Mouse (Mus musculus) midbrain, embryonic 13.5 days (tissue): ENCODE results near the gene Fgf11. TPM values are rescaled to one million over a fixed set of nuclear protein-coding genes. Genes with fewer than 3 reads are reported as not detected.

ENCODE experiments used
- ATAC-seq: fragments of 200-750 bp; cut with Nextera tagmentation; 2 replicates; pipeline ENCODE4 v1.8.0; 2017; ENCODE audit warnings: mild to moderate bottlenecking, moderate TSS enrichment, moderate library complexity
- H3K27ac ChIP-seq: fragments of 300-500 bp; sonication (generic); 2 replicates; pipeline ENCODE4 v1.5.1; 2015; ENCODE audit warnings: inconsistent platforms, mild to moderate bottlenecking, moderate library complexity
- H3K27me3 ChIP-seq: fragments of 300-500 bp; sonication (generic); 2 replicates; pipeline ENCODE4 v1.6.1; 2015; ENCODE audit warnings: mild to moderate bottlenecking, inconsistent platforms
- H3K36me3 ChIP-seq: fragments of 300-500 bp; sonication (generic); 2 replicates; pipeline ENCODE4 v1.6.1; 2015; ENCODE audit warnings: mild to moderate bottlenecking, inconsistent platforms
- H3K4me1 ChIP-seq: fragments of 300-500 bp; sonication (generic); replicated peaks from 2 replicates; pipeline ENCODE4 v1.6.1; 2015; ENCODE audit warnings: inconsistent platforms
- H3K4me2 ChIP-seq: fragments of 300-500 bp; sonication (generic); replicated peaks from 2 replicates; pipeline ENCODE4 v1.6.1; 2015; ENCODE audit warnings: moderate library complexity, mild to moderate bottlenecking, inconsistent platforms
- H3K4me3 ChIP-seq: fragments of 300-500 bp; sonication (generic); replicated peaks from 2 replicates; pipeline ENCODE4 v1.5.1; 2015; ENCODE audit warnings: mild to moderate bottlenecking, inconsistent platforms
- H3K9ac ChIP-seq: fragments of 300-500 bp; sonication (generic); replicated peaks from 2 replicates; pipeline ENCODE4 v1.6.1; 2015; ENCODE audit warnings: mild to moderate bottlenecking, inconsistent platforms
- H3K9me3 ChIP-seq: fragments of 300-500 bp; sonication (generic); 2 replicates; pipeline ENCODE4 v1.6.1; 2016; ENCODE audit warnings: mild to moderate bottlenecking, inconsistent platforms
- whole genome bisulfite sequencing: fragments of 180-500 bp; shearing (Covaris S2); methylation state at CpG from one replicate; pipeline ENCODE4 v1.1.7; 2015; 5-methylcytosine and 5-hydroxymethylcytosine counted together
- polyA plus RNA-seq: library from polyadenylated mRNA; unstranded; fragments of >200 nt; fragmentation: Nextera tagmentation; extraction: Ambion mirVana; gene quantifications from 2 replicates; pipeline ENCODE4 v1.2.1, GENCODE M21; 2015

The Fgf11 gene
- polyA plus RNA-seq, 1 experiment from 2014 or later, result 4.4 TPM

GRCm38 (mm10) chr11:69810280-69810679, 8.6 kb upstream of the Fgf11 start:
- Histone ChIP-seq H3K27ac (no peak overlapping the region), H3K9me3 (no peaks in the 10 kb centered on the region), H3K36me3 (no peaks in the 10 kb centered on the region), H3K4me3 (no peak overlapping the region), H3K9ac (no peak overlapping the region), H3K4me1 (0 out of 2 replicates have a peak, but pooled peaks cover 5% of the 10 kb centered on the region), H3K4me2 (no peak overlapping the region), H3K27me3 (peaks cover 17% of the 10 kb centered on the region)
- no peak for ATAC-seq

GRCm38 (mm10) chr11:69807641-69808040, 6.0 kb upstream of the Fgf11 start:
- H3K9ac ChIP-seq, result no peak overlapping the region
- H3K9me3 ChIP-seq, result no peaks in the 10 kb centered on the region
- no peak for ATAC-seq
- WGBS, result 85% methylated on average over 2 of the region's 2 CpGs
- H3K4me3 ChIP-seq, result no peak overlapping the region
- peaks cover 32% of the 10 kb centered on the region for H3K27me3 ChIP-seq
- H3K4me2 ChIP-seq, result no peak overlapping the region
- H3K4me1 ChIP-seq, result peaks cover 31% of the 10 kb centered on the region
- no peak overlapping the region for H3K27ac ChIP-seq
- H3K36me3 ChIP-seq, result no peaks in the 10 kb centered on the region

GRCm38 (mm10) chr11:69806378-69806777, 4.7 kb upstream of the Fgf11 start:
- no peak for ATAC-seq
- Histone ChIP-seq H3K9ac (no peak overlapping the region), H3K4me3 (no peak overlapping the region), H3K27me3 (peaks cover 42% of the 10 kb centered on the region), H3K4me1 (peaks cover 44% of the 10 kb centered on the region), H3K36me3 (no peaks in the 10 kb centered on the region), H3K9me3 (no peaks in the 10 kb centered on the region), H3K27ac (no peak overlapping the region), H3K4me2 (no peak overlapping the region)
- WGBS, result 80% methylated on average over 4 of the region's 4 CpGs

- Histone ChIP-seq H3K36me3 (no peaks in the 10 kb centered on the region), H3K4me1 (peaks cover 49% of the 10 kb centered on the region), H3K27me3 (peaks cover 44% of the 10 kb centered on the region), H3K27ac (no peak within 1 kb of the TSS), H3K9me3 (no peaks in the 10 kb centered on the region), H3K4me2 (peak within 1 kb of the TSS; percentile 97), H3K9ac (peak within 1 kb of the TSS; percentile 19; the same call in 1 of the 2 replicates), H3K4me3 (peak within 1 kb of the TSS; percentile 59; the same call in 1 of the 2 replicates)
- WGBS, result 6% methylated on average over 29 of the region's 29 CpGs
- no peak for ATAC-seq
These were observed 3.6 kb upstream of the Fgf11 start, which contains the start of gene Tmem102 for GRCm38 (mm10) chr11:69804972-69805909. Gene Tmem102, minus strand, starts transcription at chr11:69805624.

- Histone ChIP-seq H3K36me3 (no peaks in the 10 kb centered on the region), H3K4me2 (peak overlapping the region; percentile 97), H3K4me3 (peak overlapping the region; percentile 59; the same call in 1 of the 2 replicates), H3K27ac (no peak overlapping the region), H3K27me3 (peaks cover 44% of the 10 kb centered on the region), H3K9me3 (no peaks in the 10 kb centered on the region), H3K9ac (peak overlapping the region; percentile 19; the same call in 1 of the 2 replicates), H3K4me1 (peaks cover 56% of the 10 kb centered on the region)
- ATAC-seq, result no peak
- WGBS, result 6% methylated on average over 12 of the region's 12 CpGs
These were observed 2.9 kb upstream of the Fgf11 start for GRCm38 (mm10) chr11:69804652-69804940.

- Histone ChIP-seq H3K9ac (peak overlapping the region; percentile 81), H3K4me1 (peaks cover 61% of the 10 kb centered on the region), H3K9me3 (no peaks in the 10 kb centered on the region), H3K4me3 (peak overlapping the region; percentile 59), H3K36me3 (no peaks in the 10 kb centered on the region), H3K27me3 (peaks cover 44% of the 10 kb centered on the region), H3K27ac (peak overlapping the region; percentile 64), H3K4me2 (peak overlapping the region; percentile 97)
- peak; percentile 40 for ATAC-seq
- WGBS, result 1% methylated on average over 60 of the region's 60 CpGs
These were observed 2.4 kb upstream of the Fgf11 start for GRCm38 (mm10) chr11:69803786-69804651.

- Histone ChIP-seq H3K9me3 (no peaks in the 10 kb centered on the region), H3K4me3 (peak overlapping the region; percentile 59), H3K9ac (peak overlapping the region; percentile 81), H3K36me3 (no peaks in the 10 kb centered on the region), H3K4me1 (peaks cover 68% of the 10 kb centered on the region), H3K27me3 (peaks cover 45% of the 10 kb centered on the region), H3K27ac (peak overlapping the region; percentile 64), H3K4me2 (peak overlapping the region; percentile 97)
- ATAC-seq, result no peak
- WGBS, result 1% methylated on average over 12 of the region's 12 CpGs
These were observed 1.7 kb upstream of the Fgf11 start for GRCm38 (mm10) chr11:69803328-69803727.

GRCm38 (mm10) chr11:69802648-69803105, 1.0 kb upstream of the Fgf11 start:
- peaks cover 52% of the 10 kb centered on the region for H3K27me3 ChIP-seq
- H3K9ac ChIP-seq, result peak overlapping the region; percentile 81
- 1% methylated on average over 33 of the region's 33 CpGs for WGBS
- ATAC-seq, result peak; percentile 7; the same call in 1 of the 2 replicates
- peak overlapping the region; percentile 59 for H3K4me3 ChIP-seq
- peak overlapping the region; percentile 64 for H3K27ac ChIP-seq
- peak overlapping the region; percentile 97 for H3K4me2 ChIP-seq
- peaks cover 68% of the 10 kb centered on the region for H3K4me1 ChIP-seq
- H3K9me3 ChIP-seq, result no peaks in the 10 kb centered on the region
- no peaks in the 10 kb centered on the region for H3K36me3 ChIP-seq

- Histone ChIP-seq H3K27me3 (peaks cover 55% of the 10 kb centered on the region), H3K4me3 (peak overlapping the region; percentile 59), H3K4me1 (peaks cover 71% of the 10 kb centered on the region), H3K4me2 (peak overlapping the region; percentile 97), H3K9ac (peak overlapping the region; percentile 81), H3K9me3 (no peaks in the 10 kb centered on the region), H3K36me3 (no peaks in the 10 kb centered on the region), H3K27ac (peak overlapping the region; percentile 96)
- ATAC-seq, result peak; percentile 79
- 0% methylated on average over 36 of the region's 36 CpGs for WGBS
These were observed 1.1 kb downstream of the Fgf11 start for GRCm38 (mm10) chr11:69800392-69801197.

GRCm38 (mm10) chr11:69800138-69800391, 1.6 kb downstream of the Fgf11 start:
- Histone ChIP-seq H3K9me3 (no peaks in the 10 kb centered on the region), H3K27me3 (peaks cover 50% of the 10 kb centered on the region), H3K9ac (peak overlapping the region; percentile 81), H3K4me2 (peak overlapping the region; percentile 97), H3K4me1 (peaks cover 69% of the 10 kb centered on the region), H3K36me3 (no peaks in the 10 kb centered on the region), H3K4me3 (peak overlapping the region; percentile 59), H3K27ac (peak overlapping the region; percentile 96)
- WGBS, result 0% methylated on average over 11 of the region's 11 CpGs
- peak; percentile 49 for ATAC-seq

- Histone ChIP-seq H3K4me2 (peak overlapping the region; percentile 97), H3K27me3 (peaks cover 49% of the 10 kb centered on the region), H3K4me1 (peaks cover 64% of the 10 kb centered on the region), H3K36me3 (no peaks in the 10 kb centered on the region), H3K9me3 (no peaks in the 10 kb centered on the region), H3K9ac (peak overlapping the region; percentile 81), H3K4me3 (peak overlapping the region; percentile 59), H3K27ac (peak overlapping the region; percentile 96)
- WGBS, result 8% methylated on average over 12 of the region's 12 CpGs
- ATAC-seq, result no peak
These were observed 2.1 kb downstream of the Fgf11 start for GRCm38 (mm10) chr11:69799394-69800137.
